Mouse (Mus musculus) liver, adult 2 months (tissue): Measurements from ENCODE around the gene Fscn3.

Experiments
- CTCF ChIP-seq: fragments of 200-500 bp; IDR thresholded peaks from 2 replicates; pipeline ENCODE4 v1.5.1; 2011; ENCODE audit warnings: low read depth, low read length, control low read depth
- POLR2A ChIP-seq: fragments of 200-500 bp; IDR thresholded peaks from 2 replicates; pipeline ENCODE4 v1.6.1; 2011; ENCODE audit warnings: low read length, control low read depth; ENCODE audit not compliant: insufficient read depth; ENCODE audit errors: extremely low read depth

DNA sequence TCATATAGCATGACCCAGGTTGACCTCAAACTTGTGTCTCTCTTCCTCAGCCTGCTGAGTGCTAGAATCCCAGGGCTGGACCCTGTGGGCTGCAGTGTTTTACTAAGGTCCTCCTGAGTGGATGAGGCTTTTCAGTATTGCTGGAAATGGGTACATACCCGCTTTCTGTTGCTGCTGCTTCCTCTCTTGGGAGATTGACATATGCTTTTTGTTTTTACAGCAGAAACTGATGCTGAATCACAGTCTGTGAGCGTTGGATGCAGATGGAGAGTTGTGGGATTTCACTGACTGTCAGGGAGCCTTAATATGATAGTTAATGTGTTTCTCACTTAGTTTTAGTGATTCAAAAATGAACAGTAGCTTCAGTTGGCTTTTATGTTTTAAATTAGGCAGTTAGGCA lies 58.9 kb downstream of the Fscn3 start:
- no peak for TF ChIP-seq CTCF
- no peak for TF ChIP-seq POLR2A
